Mouse (Mus musculus): Measurements from ENCODE around the gene Eif3f. TPM values are rescaled to one million over a fixed set of nuclear protein-coding genes. Genes with fewer than 3 reads are reported as not detected.
A peak's percentile ranks its signal among the peaks of the same experiment; 100 is the strongest.

The Eif3f gene
- 125 TPM in 1 of 2 replicates, not detected in the other for polyA plus RNA-seq (2012; ENCODE audit: insufficient read depth, insufficient read length, low replicate concordance, missing spikeins)

DNA sequence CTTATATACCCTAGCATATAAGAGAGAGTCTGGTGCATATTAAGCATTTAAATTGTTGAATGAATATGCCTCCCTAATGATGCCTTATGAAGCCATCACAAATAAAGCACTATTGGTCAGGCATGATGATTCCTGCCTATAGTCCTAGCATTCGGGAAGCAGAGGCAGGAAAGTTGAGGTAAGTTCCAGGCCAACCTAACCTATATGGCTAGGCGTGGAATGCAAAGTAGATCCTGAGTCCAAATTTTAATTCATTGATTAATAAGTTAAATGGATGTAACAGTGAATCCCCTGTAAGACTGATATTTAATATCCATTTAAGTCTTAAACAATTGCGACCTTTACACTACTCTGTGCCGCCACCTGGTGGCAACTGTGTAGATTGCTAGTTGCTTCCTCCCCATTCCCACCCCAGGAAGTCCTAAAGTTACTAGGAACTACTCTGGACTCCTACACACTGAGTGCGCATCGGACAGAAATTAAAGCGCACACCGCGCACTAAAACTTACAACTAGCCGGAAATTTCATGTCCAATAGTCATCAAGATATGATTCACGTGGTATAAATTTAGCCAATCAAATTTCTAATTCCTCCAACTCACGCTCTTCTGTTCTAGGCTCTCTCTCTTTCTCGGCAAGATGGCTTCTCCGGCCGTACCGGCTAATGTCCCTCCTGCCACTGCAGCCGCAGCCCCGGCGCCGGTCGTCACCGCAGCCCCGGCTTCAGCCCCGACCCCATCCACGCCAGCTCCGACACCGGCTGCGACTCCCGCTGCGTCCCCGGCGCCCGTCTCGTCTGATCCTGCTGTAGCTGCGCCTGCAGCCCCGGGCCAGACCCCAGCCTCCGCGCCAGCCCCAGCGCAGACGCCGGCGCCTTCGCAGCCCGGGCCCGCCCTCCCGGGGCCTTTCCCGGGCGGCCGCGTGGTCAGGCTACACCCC, at the start of gene Eif3f:
Gene Eif3f (plus strand): TSS at position 624 of the 938 bp plus-strand sequence.
- Histone ChIP-seq H3K4me3 (ENCODE audit: insufficient read depth, low read depth, low read length) (peak within 1 kb of the TSS; percentile 95), H3K27ac (ENCODE audit: insufficient read depth, low read depth, low read length) (no peak within 1 kb of the TSS), H3K4me1 (ENCODE audit: control insufficient read depth, insufficient read depth, low read length) (peaks cover 7% of the 10 kb centered on the region)
- 2% methylated on average over 50 of the region's 50 CpGs for WGBS
- TF ChIP-seq CTCF (IDR thresholded peaks at IDR 0.05; ENCODE audit: insufficient read depth, low read depth, low read length): no peak
- TF ChIP-seq POLR2A (IDR thresholded peaks at IDR 0.05; ENCODE audit: insufficient read depth, low read depth, low read length): peak; percentile 67

DNA sequence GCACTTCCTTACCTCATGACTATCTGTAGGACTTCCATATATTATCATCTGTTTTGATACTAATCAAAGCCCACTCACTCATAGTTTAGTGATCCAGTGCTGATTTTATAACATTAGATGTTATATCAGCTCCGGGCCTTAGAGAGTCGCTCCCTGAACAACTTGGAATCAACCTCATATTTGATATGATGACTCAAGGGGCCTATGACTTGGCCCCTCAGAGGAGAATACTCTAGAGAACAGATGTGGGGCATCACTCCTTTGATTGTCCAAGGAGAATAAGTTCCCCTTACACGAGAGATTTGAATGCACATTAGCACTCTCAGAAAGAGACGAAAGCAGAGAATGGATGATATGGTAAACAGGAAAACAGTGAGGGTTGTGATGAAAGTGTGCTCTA, 49.3 kb upstream of the Eif3f start, which contains the start of gene Olfr518:
Gene Olfr518 (minus strand): TSS at position 101 of the 400 bp plus-strand sequence.
- H3K27ac ChIP-seq (ENCODE audit: insufficient read depth, low read depth, low read length): no peak within 1 kb of the TSS
- 73% methylated on average over 4 of the region's 4 CpGs for WGBS
- H3K4me1 ChIP-seq (ENCODE audit: control insufficient read depth, insufficient read depth, low read length): no peaks in the 10 kb centered on the region
- H3K4me3 ChIP-seq (ENCODE audit: insufficient read depth, low read depth, low read length): no peak within 1 kb of the TSS
- TF ChIP-seq CTCF (IDR thresholded peaks at IDR 0.05; ENCODE audit: insufficient read depth, low read depth, low read length) (no peak), POLR2A (IDR thresholded peaks at IDR 0.05; ENCODE audit: insufficient read depth, low read depth, low read length) (no peak)

DNA sequence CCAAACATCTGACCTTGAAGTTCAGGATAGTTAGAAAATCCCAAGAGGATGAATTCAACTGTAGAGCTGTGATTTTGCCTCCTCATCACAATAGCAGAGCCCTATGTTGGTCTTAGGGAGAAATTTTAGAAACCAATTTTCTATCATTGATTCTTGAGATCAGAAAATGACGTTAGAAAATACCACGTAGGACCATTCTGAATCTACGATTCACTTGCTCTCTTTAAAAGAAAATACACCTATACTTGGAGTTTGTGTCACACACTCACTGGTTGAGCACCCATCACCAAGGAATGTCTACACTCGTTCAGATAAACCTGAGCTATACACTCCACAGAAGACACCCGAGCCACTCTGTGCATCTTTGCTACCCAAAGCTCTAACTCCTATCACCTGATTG, 39.9 kb upstream of the Eif3f start, which contains the start of gene Olfr519:
Gene Olfr519 (minus strand): TSS at position 101 of the 400 bp plus-strand sequence.
- TF ChIP-seq POLR2A (IDR thresholded peaks at IDR 0.05; ENCODE audit: insufficient read depth, low read depth, low read length): no peak
- no peak for TF ChIP-seq CTCF (IDR thresholded peaks at IDR 0.05; ENCODE audit: insufficient read depth, low read depth, low read length)
- Histone ChIP-seq H3K4me1 (ENCODE audit: control insufficient read depth, insufficient read depth, low read length) (no peaks in the 10 kb centered on the region), H3K27ac (ENCODE audit: insufficient read depth, low read depth, low read length) (no peak within 1 kb of the TSS), H3K4me3 (ENCODE audit: insufficient read depth, low read depth, low read length) (no peak within 1 kb of the TSS)
- 88% methylated on average over 5 of the region's 5 CpGs for WGBS

DNA sequence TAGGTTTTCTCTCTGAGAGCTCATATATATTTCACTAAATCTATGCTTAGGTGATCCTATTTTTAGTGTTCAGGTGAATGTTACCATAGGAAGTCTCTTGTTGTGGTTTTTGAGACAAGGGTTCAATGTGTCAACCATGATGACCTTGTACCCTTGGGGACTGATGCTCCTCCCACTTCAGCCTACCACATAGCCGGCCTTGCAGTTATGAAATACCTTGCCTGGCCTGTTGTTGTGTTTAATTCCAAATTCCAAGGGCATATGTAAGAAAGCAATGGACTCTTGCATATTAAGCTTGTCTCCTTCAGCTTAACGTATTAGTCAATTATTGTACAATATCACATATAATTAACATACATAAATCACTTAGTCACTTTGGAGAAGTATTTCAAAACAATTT, 30.2 kb upstream of the Eif3f start:
- no peaks in the 10 kb centered on the region for H3K4me1 ChIP-seq (ENCODE audit: control insufficient read depth, insufficient read depth, low read length)
- H3K4me3 ChIP-seq (ENCODE audit: insufficient read depth, low read depth, low read length): no peak overlapping the region
- 87% methylated on average over 2 of the region's 2 CpGs for WGBS
- no peak for TF ChIP-seq POLR2A (IDR thresholded peaks at IDR 0.05; ENCODE audit: insufficient read depth, low read depth, low read length)
- no peak overlapping the region for H3K27ac ChIP-seq (ENCODE audit: insufficient read depth, low read depth, low read length)

DNA sequence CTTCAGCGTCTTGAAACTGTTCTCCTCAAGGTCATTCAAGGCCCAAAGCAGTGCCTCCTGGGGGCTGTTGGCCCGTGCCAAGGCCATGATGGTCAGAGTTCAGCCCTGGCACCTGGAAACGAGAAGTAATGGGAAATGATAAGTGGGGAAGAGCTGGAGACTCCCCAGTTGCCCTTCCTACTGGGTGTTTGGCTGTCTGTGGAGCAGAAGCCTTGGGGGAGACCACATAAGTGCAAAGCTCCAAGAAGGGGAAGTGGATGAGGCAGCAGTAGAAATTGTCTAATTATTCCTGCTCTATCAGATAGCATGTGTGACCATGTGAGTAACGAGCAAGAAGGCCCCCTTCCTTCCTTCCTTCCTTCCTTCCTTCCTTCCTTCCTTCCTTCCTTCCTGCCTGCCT, 7.2 kb upstream of the Eif3f start:
- no peak overlapping the region for H3K27ac ChIP-seq (ENCODE audit: insufficient read depth, low read depth, low read length)
- no peaks in the 10 kb centered on the region for H3K4me1 ChIP-seq (ENCODE audit: control insufficient read depth, insufficient read depth, low read length)
- WGBS: 69% methylated on average over 4 of the region's 4 CpGs
- TF ChIP-seq POLR2A (IDR thresholded peaks at IDR 0.05; ENCODE audit: insufficient read depth, low read depth, low read length) (no peak), CTCF (IDR thresholded peaks at IDR 0.05; ENCODE audit: insufficient read depth, low read depth, low read length) (no peak)
- H3K4me3 ChIP-seq (ENCODE audit: insufficient read depth, low read depth, low read length): no peak overlapping the region

DNA sequence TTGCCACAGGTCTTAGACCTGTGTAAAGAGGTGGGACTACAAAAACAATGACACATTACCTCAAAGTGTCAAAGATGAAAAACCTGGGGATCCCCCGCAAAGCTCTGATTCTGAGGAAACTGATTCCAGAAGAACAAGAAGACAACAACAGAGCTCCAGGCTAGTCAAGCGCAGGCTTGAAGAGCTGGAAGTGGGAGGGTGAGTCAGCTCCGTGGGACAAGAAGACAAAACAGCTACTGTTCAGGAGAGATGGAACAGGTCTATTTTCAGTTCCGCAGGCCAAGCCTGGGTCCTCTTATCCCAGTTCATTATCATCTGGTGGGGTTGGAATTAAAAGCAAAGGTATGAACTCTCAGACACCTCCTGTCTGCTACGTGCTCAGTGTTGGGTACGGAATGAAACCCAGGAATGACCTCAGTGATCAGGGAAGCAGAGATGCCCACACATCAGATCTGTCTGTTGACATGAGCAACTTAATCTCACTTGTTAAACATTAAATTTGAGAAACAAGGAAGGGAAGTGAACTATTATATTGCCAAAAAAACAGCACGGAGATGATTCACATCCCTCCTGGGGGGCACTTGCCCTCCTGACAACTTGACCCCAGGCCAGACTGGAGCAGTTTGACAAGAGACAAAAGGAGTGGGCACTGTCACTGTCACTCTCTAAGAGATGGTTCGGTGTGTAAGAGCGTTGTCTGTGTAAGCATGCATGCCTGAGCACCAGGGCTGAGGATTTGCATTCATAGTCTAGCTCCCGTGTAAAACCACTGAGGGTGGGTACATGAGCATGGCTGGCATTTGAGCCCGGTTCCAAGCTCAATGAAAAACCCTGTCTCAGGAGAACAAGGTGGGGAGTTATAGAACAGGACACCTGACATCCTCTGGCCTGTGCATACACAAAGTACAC, 5.7 kb upstream of the Eif3f start:
- H3K4me1 ChIP-seq (ENCODE audit: control insufficient read depth, insufficient read depth, low read length): no peaks in the 10 kb centered on the region
- peak overlapping the region; percentile 46; the same call in 1 of the 2 replicates for H3K27ac ChIP-seq (ENCODE audit: insufficient read depth, low read depth, low read length)
- 64% methylated on average over 11 of the region's 11 CpGs for WGBS
- no peak for TF ChIP-seq CTCF (IDR thresholded peaks at IDR 0.05; ENCODE audit: insufficient read depth, low read depth, low read length)
- no peak for TF ChIP-seq POLR2A (IDR thresholded peaks at IDR 0.05; ENCODE audit: insufficient read depth, low read depth, low read length)
- no peak overlapping the region for H3K4me3 ChIP-seq (ENCODE audit: insufficient read depth, low read depth, low read length)

DNA sequence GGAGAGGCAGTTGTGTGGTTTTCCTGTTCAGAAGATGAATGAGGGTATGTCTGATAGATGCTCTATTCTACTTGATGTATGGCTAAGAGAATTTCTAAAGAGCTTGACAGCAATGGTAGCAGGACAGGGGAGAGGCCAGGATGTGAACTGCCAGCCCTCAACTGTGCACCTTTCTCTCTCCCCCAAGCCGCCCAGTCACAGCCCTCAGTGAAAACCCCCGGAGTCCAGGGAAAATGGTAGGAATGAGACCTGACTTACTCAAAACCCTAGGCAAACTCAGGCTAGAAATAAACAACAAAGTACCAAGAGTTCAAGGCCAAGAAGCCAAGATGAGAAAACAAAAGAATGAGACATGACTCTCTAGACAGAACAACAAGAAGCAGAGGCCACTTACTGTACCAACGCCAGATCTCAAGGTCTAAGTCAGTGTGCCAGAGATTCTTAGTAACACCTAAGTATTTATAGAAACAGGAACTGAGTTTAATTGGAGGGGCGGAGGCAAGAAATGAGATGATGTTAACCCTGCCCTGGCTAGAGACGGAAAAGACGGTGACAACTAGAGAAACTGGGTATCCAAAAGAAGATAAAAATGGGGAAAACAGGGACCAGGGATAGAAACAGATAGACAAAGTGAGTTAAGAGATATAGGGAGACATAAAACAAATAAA, 4.4 kb upstream of the Eif3f start, which contains the start of gene Nlrp10:
Gene Nlrp10 (minus strand): TSS at position 453 of the 668 bp plus-strand sequence.
- Histone ChIP-seq H3K4me1 (ENCODE audit: control insufficient read depth, insufficient read depth, low read length) (no peaks in the 10 kb centered on the region), H3K27ac (ENCODE audit: insufficient read depth, low read depth, low read length) (peak within 1 kb of the TSS; percentile 46; the same call in 1 of the 2 replicates), H3K4me3 (ENCODE audit: insufficient read depth, low read depth, low read length) (no peak within 1 kb of the TSS)
- 66% methylated on average over 6 of the region's 6 CpGs for WGBS
- TF ChIP-seq CTCF (IDR thresholded peaks at IDR 0.05; ENCODE audit: insufficient read depth, low read depth, low read length): no peak
- no peak for TF ChIP-seq POLR2A (IDR thresholded peaks at IDR 0.05; ENCODE audit: insufficient read depth, low read depth, low read length)

DNA sequence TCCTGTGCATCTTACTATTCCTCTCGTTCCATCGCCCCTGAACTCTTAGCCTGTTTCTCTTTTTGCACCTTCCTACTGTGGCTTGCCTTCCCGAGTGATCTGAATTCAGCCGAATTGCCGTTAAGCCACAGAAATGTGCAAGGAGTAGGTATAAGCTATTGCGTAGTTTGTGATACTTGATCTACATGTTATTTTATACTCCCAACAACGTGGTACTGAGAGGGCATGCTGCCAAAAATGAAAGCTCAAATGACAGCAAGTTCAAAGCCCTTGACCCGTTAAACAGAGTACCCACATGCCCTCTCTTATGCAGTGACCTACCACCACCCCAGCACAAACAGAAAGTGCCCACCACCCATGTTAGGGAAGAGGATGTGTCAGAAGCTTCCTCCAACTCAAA, 619 bp downstream of the Eif3f start:
- TF ChIP-seq CTCF (IDR thresholded peaks at IDR 0.05; ENCODE audit: insufficient read depth, low read depth, low read length): no peak
- TF ChIP-seq POLR2A (IDR thresholded peaks at IDR 0.05; ENCODE audit: insufficient read depth, low read depth, low read length): no peak
- Histone ChIP-seq H3K4me3 (ENCODE audit: insufficient read depth, low read depth, low read length) (peak overlapping the region; percentile 95), H3K27ac (ENCODE audit: insufficient read depth, low read depth, low read length) (no peak overlapping the region), H3K4me1 (ENCODE audit: control insufficient read depth, insufficient read depth, low read length) (peaks cover 7% of the 10 kb centered on the region)
- 1% methylated on average over 8 of the region's 8 CpGs for WGBS

Measured in olfactory bulb, adult 2 months (tissue).